Mouse (Mus musculus) thymus, postnatal 4 days (tissue): Measurements from ENCODE around the gene En1.
A peak's percentile ranks its signal among the peaks of the same experiment; 100 is the strongest.

Experiments
- DNase-seq: peaks from one replicate; pipeline ENCODE4 v3.0.0; 2021

The En1 gene

GRCm38 (mm10) chr1:120602031-120602730 lies at the start of gene En1:
TSS of gene En1 (plus strand) at chr1:120602418.
- no peak for DNase-seq

- no peak for DNase-seq
Observed at GRCm38 (mm10) chr1:120556926-120557846, 45.0 kb upstream of the En1 start.

- no peak for DNase-seq
Observed at GRCm38 (mm10) chr1:120558341-120559285, 43.6 kb upstream of the En1 start.

- no peak for DNase-seq
Observed at GRCm38 (mm10) chr1:120559911-120560310, 42.3 kb upstream of the En1 start.

- DNase-seq = no peak
Observed at GRCm38 (mm10) chr1:120581306-120581705, 20.9 kb upstream of the En1 start.

- DNase-seq = no peak
Observed at GRCm38 (mm10) chr1:120585481-120585880, 16.7 kb upstream of the En1 start.

- peak; percentile 70 for DNase-seq
Observed at GRCm38 (mm10) chr1:120586500-120587110, 15.6 kb upstream of the En1 start.

DNA sequence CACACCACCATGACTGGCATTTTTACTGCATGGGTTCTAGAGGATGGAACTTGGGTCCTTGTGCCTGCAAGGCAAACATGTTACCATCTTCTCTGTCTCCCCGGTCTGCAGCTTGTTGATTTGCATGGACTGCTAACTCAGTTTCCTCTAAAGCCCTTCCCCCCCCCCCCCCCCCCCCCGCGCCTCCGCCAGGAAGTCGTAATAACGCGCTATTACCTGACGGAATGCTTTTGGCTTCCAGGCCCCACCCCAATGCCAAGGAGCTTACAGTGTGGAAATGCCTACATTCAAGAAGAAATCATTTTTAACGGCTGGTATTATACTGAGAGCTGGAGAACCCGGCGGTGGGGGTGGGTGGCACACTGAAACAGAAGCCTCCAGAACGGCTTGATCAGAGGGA lies 14.8 kb upstream of the En1 start:
- no peak for DNase-seq

DNA sequence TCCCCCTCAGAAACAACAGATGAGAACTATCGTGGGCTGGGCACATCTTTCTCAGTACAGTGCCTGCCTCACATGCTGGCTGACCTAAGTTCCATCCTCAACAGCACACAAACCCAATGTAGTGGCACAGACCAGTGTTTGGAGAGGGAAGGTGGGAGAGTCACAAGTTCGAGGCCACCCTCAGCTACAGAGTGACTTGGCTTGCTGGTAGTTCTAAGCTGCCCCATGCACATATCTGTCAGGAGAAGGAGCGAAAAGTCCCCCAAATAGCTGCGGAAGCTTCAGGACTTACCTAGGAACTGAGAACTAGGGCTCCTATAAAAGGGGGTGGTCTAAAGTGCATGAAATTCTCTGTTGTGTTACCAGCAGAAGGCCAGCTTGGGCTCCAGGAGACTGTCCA lies 14.3 kb upstream of the En1 start:
- DNase-seq = no peak

GRCm38 (mm10) chr1:120588362-120589027 lies 13.7 kb upstream of the En1 start:
- no peak for DNase-seq

DNA sequence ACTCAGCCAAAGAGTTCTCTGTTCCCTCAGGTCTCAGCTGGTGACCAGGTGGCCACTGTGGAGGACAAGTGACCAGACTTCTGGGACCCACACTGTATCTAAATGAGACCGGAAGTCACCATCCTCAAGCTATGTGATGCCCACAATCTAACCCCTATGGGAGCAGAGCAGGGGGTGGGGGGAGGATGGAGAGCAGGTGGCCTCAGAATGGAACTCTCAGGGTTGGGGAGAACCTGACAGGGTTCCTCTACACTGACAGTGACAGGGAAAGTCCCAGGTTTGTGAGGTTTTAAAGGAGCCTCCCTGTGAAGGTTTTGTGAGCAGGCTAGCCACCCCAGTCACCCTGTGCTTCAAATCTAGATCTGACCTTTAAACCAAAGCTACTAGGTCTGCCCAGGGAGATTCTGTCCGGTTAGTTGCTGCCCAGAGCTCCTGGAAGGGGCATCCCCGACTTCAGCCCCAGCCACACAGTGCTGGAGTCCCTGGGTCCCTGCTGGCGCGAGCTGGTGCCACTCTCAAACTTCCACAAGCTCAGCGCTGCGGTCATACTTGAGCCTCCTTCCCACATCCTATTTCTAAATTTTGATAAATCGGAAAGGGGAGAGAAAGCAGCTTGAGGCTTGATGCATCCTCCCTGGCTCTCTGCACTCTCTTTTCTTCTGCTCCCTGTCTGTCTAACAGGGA lies 8.8 kb upstream of the En1 start:
- DNase-seq = no peak

GRCm38 (mm10) chr1:120594603-120595002 lies 7.6 kb upstream of the En1 start:
- peak; percentile 29 for DNase-seq

DNA sequence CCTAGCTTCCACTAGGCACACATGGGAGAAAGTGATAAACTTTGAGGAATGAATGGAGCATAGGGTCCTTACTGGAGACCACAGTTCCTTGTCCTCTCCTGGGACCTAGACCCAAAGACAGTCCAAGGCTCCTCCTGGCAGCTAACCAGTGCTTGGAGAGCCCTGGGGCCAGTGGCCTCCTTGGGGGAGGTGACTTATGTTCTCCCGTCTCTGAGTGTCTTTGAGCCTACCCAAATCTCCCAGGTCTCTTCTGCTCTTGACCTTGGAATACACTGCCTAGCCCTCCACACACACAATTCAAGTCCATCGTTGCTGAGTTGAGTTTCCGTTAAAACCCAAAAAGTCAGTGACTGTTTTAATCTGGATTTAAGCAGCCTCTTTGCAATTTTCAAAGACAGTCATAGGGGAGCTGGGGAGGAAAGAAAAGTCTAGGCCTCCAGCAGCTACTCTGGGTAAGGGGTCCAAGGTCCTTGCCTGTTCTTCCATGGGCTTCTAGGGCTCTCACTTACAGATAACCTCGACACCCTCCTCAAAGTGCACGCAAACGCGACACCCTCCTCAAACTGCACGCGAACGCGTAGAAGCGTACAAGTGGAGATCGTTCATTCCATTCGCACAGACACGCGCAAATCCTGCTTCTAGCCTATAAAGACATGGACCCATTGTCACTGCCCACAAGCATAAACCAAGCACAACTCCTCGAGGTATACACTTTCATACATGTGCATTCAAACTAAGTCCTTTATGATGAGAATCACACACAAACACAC lies 6.6 kb upstream of the En1 start:
- no peak for DNase-seq

- no peak for DNase-seq
Observed at GRCm38 (mm10) chr1:120596319-120596718, 5.9 kb upstream of the En1 start.

GRCm38 (mm10) chr1:120596784-120597183 lies 5.4 kb upstream of the En1 start:
- no peak for DNase-seq

DNA sequence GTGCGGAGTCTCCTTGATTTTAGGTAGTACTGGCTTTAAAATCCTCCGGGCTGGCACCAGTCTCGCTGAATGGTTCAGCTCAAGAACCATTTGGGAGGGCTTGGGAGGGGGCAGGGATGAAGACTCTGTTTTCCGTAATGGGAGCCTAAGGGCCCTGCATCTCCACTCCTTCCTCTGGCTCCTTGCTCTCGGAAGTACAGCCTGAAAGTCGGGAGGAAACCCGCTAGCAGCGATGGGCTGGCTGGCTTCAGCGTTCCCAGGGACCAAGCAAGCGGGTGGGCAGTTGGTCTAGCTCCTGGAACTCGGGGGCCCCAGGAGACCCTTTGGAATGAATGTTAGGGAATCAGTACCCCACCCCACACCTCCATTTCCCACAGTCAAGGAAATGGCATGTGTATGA lies 4.9 kb upstream of the En1 start:
- DNase-seq = no peak

- DNase-seq = no peak
Observed at GRCm38 (mm10) chr1:120598196-120598940, 3.9 kb upstream of the En1 start.

- DNase-seq = no peak
Observed at GRCm38 (mm10) chr1:120599321-120600148, 2.7 kb upstream of the En1 start.

DNA sequence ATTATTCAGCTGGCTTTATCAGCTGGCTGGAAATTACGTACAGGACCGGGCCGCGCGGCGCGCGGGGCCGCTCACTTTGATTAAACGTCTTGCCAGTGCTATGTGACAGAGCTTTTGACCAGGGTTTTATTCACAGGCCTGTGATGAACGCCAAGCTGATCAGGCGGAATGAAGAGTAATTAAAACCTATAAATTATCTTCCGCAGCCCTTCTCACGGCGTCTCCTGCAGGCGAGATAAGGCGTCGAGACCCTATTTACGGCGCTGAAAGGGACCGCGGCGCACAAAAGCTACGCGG lies 2.1 kb upstream of the En1 start:
- DNase-seq = no peak
